Mouse (Mus musculus) right cerebral cortex, postnatal 36 days (tissue): ENCODE results near the gene Col2a1.

ENCODE experiments used
- DNase-seq, 2 experiments: peaks; one replicate each; pipeline ENCODE4 v3.0.0; 2022; ENCODE audit warnings: low spot score in 2 of 2, mixed read lengths in 1 of 2

The Col2a1 gene

GRCm38 (mm10) chr15:98003822-98004739, at the start of gene Col2a1:
TSS of gene Col2a1 (minus strand) at chr15:98004695.
- no peak for DNase-seq

DNA sequence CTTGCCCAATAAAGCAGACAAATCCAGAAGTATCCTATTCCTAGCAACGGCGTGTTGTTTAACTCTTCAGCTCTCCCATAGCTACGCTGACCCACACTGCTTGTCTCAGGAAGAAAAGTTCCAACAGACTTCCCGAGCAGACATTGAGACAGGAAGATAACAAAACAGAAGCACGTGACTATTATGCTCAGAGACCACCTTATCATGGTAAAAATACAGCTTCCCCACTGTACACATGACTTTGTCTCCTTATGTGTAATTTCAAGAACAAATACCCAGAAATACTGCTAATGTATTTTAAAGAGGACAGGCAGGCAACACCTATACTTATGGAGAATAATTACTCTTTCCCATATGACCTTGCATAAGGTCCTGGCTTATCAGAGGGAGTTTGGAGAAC, 47.2 kb upstream of the Col2a1 start:
- DNase-seq: no peak

- no peak for DNase-seq
Observed at GRCm38 (mm10) chr15:98048918-98049700, 44.6 kb upstream of the Col2a1 start.

- DNase-seq: no peak
Observed at GRCm38 (mm10) chr15:98044387-98044786, 39.9 kb upstream of the Col2a1 start.

DNA sequence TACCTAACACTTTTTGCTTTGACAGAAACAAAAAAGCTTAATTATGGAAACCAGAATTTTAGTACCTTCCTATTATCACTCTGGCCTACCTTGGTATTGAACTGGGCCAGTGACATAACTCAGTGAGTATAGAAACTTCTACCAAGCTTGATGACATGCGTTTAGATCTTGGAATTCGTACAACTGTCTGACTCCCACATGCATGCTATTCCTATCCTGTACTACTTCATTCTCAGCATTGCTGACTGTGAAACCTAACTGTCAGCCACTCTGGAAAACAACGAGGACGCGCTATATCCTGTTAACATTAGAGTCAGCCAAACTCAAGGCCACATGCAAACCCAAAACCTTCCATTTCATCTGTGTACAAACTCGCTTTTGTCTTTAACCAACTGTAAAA, 39.5 kb upstream of the Col2a1 start:
- DNase-seq: no peak

DNA sequence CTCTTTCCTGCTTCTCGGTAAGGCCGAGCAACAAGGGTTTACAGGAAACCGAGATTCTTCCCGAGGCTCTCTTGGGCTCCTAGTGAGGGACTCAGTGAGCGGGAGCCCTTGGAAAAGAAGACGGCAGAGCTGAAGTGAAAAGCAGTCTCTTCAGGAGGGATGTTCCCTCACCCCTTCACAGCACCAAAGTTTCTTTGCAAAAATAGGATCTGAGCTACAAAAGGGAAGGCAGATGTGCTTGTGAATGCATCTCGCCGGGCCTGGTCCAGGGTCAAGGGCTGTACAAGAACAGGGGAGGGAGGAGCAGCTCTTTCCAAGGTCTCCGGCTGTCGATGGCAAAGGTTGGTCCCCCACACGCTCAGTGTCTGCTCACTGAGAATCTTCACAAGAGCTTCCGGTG, 38.0 kb upstream of the Col2a1 start:
- no peak for DNase-seq

GRCm38 (mm10) chr15:98039682-98040081, 35.2 kb upstream of the Col2a1 start:
- no peak for DNase-seq

DNA sequence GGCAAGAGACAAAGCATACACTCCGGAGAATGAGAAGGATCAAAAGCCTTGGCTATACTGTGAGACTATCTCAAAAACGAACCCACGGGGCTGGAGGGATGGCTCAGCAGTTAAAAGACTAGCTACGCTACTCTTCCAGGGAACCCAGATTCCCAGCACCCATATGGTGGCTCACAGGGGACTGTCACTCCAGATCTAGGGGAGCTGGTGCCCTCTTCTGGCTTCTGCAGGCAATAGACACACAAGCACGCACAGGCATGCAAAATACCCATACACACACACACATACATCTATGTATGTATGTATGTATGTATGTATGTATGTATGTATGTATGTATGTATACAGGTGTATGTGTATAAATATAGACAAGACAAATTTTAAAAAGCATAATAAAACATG, 32.1 kb upstream of the Col2a1 start:
- no peak for DNase-seq

GRCm38 (mm10) chr15:98035076-98035755, 30.7 kb upstream of the Col2a1 start:
- no peak for DNase-seq

DNA sequence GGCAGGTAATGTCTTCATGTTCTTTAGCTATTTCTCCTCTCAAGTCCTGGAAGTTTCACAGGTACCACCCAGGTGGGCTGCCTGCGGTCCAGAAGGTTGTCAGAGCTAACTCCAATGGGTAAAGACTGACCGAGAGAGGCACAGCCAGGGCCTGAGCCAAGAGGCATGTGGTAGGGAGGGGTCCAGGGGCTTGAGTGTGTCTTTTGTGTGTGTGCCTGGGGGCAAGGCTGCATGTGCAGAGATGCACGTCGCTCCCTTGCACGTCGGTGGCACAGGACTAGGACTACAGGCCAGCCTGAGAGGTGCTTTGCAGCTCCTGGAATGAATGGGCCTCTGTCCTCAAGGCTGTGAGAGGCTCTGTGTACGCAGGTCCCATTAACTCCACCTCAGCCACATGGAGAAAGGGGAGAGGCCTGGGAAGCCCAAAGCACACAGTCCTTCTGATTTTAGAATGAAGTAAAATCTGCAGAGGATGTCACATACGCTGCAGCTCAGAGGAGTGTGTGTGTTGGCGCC, 28.8 kb upstream of the Col2a1 start:
- DNase-seq: no peak

DNA sequence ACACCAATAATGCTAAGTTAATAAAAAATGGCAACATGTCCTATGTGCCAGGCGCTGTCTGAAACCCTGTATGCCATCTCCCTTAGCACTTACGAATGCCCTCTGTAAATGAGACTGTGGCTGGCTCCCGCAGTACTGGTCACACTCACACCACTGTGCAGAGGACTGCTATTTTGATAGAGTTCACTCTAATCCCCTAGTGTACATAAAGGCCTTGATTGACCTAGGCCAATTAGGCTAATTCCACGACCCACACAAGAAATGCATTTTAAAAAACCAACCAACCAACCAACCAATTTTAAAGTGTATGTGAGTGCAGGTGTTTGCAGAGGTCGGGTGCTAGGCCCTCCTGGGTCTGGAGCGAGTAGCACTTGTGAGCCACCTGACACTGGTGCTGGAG, 25.3 kb upstream of the Col2a1 start:
- no peak for DNase-seq

DNA sequence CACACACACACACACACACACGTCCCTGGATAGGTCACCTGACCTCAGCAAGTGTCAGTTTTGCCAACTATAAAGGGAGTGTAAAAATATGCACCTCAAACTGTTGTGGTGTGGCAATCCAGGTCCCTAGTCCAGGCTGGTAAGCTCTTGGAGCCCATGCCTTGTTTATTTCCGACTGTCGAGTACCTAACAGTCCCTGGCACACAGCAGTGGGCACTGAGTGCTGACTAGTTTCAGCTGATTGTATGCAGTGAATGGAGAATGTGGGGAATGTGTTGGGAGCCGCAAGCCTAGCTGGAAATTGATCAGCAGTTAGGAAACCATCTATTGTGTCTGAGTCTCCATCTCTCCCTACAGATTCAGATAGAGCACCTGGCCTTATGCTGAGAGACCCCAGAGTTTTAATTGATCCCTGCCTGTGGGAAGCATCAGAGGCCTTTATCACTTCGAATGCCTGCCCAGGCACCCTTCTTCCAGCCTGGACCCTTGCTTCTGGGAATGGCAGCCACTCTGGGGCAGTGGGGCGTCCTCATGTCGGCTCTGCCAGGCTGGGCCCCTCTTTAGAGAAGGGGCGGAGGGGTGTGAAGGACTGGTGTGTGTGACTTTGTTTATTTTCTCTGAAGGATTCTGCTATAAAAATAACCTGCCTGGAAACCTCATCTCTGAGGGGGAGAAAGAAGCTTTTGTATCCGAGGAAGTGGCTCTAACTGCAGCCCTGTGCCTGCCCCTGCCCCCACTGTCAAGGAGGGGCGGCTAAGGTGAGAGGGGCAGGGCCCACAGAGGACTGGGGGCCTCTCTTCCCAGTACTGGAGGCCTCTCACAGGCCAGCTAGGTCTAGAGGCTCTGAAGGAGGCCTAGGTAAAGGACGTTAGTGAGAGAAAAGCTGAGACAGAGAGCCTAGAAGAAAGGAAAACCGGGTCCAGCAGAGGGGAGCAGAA, 22.7 kb upstream of the Col2a1 start:
- no peak for DNase-seq

DNA sequence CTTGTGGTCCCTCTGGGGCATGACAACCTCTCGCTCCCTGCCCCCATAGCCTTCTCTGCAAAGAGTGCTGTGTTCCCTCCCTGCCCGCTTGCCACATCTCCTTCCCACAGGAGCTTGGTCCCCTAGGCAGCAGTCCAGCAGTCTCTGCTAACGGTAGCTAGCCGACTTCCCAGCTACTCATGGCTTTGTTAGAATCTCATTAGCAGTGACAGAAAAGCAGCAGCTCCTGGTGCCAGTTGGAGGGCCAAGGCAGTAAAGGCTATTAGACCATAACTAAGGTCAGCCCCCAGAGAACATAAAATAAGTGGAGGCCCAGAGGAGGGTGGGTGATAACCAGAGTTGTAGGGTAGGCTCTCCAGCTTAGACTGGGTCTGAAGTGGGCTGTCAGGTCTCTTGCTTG, 21.1 kb upstream of the Col2a1 start:
- no peak for DNase-seq

- DNase-seq: no peak
Observed at GRCm38 (mm10) chr15:98023137-98023536, 18.6 kb upstream of the Col2a1 start.

GRCm38 (mm10) chr15:98021886-98022285, 17.4 kb upstream of the Col2a1 start:
- no peak for DNase-seq

DNA sequence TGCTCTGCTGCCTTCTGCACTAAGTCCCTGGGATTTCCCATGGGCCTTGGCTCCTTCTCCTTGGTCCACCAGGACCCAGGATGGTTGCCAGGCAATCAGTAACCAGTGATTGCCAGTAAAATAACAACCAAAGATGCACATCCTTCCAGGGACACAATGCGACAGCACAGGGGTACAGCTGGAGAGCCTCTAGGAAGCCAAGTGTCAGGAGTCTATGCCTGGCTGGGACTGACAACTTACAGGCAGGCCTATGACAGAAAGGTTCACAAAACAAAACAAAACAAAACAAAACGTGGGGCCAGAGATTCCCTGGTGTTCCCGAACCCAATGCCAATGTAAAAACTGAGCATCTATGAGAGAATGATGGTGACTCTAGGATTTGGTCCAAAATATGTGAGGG, 14.6 kb upstream of the Col2a1 start:
- no peak for DNase-seq

DNA sequence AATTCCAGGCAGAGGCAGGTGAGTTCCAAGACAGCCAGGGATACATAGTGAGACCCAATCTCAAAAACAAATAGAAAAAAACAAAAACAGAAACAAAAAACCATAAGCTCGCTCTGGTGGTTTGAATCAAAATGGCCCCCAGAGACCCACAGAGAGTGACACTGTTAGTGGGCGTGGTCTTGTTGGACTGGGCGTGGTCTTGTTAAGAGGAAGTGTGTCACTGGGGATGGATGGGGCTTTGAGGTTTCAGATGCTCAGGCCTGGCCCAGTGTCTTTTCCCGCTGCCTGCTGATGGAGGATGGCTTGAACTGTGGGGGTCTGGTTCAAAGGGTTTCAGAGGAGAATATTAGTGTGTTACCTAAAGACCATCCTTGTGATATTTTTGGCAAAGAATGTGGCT, 13.4 kb upstream of the Col2a1 start:
- DNase-seq: no peak

- no peak for DNase-seq
Observed at GRCm38 (mm10) chr15:98012810-98013209, 8.3 kb upstream of the Col2a1 start.

DNA sequence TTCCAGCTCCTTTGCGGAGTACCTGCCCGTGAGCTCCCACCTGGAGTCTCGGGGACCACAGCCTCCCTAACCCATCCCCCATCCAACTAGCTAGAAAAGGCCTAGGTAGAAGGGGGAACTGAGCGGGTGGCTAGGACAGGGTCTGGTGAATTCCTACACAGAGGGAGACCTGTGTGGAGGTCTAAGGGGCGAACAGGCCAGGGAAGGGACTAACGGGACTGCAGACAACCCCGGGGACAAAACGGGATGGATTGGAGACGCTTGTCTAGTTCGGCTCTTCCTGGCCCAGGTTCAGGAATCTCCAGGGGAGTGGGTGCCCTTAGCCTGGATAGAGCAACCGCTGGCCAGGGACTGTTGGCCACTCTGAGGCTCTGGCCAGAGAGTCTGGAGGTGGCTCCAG, 686 bp upstream of the Col2a1 start:
- no peak for DNase-seq

GRCm38 (mm10) chr15:98004740-98005159, 255 bp upstream of the Col2a1 start:
- DNase-seq: no peak
